Mouse (Mus musculus): ENCODE data around the gene Krt7. TPM values are rescaled to one million over a fixed set of nuclear protein-coding genes. Genes with fewer than 3 reads are reported as not detected.

The Krt7 gene
- total RNA-seq, 2 experiments from 2014 or later = 0.22 to 0.30 TPM

DNA sequence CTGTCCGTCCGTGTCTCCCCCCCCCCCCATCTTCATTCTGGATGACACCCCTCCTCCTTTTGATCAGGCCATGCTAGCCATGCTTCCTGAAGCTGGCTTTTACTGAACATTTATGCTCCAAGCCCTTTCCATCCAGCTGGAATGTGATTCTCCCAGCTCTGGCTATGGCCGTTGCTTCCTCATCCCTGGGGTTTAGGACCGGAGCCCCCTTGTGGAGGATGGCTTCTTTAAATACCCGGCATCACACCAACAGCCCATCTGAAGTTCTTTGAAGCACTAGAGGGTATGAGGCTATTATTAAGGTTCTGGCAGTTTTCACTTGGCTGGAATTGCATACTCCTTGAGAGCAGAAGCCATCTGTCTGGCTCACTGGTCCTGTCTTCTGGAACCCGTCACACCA, 10.1 kb downstream of the Krt7 start:
- intact Hi-C loops (cut with DNase I) = no loop called here
- peak; percentile 23 to 30 for DNase-seq (ENCODE audit: low spot score in 2 of 2)

GRCm38 (mm10) chr15:101424914-101425313, 14.1 kb downstream of the Krt7 start:
- intact Hi-C loops (cut with DNase I) = no loop called here
- no peak for DNase-seq (ENCODE audit: low spot score in 2 of 2)

- intact Hi-C loops (cut with DNase I) = no loop called here
Observed at GRCm38 (mm10) chr15:101436611-101437010, 25.8 kb downstream of the Krt7 start.

GRCm38 (mm10) chr15:101438555-101438954, 27.7 kb downstream of the Krt7 start, which contains the start of gene Krt87:
Gene Krt87, minus strand, starts transcription at chr15:101438804.
- no peak for DNase-seq (ENCODE audit: low spot score in 2 of 2)
- intact Hi-C loops (cut with DNase I) = no loop called here

More at GRCm38 (mm10) chr15:101436611-101437010, 25.8 kb downstream of the Krt7 start:
- DNase-seq (ENCODE audit: low spot score in 2 of 2) = no peak

DNA sequence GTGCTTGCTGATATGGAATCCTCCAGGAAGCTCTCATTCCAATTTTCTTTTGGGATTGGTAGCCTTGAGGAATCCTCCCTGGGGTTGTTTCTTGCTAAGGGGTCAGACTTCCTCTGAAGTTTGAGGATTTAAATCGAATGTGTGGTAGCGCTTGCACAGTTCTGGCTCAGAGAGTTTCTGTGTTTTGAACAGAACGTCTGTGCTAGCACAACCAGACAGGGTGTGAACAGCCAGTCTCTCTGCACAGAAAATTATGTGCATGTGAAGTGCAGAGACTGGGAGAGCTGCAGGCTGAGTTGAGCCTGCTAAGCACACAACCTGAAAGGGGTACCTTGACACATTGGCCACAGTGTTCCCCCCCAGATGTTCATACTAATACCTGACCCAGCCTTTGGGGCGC, 30.0 kb downstream of the Krt7 start:
- DNase-seq (ENCODE audit: low spot score in 2 of 2) = peak in 1 of 2 experiments; percentile 28
- intact Hi-C loops (cut with DNase I) = no loop called here

DNA sequence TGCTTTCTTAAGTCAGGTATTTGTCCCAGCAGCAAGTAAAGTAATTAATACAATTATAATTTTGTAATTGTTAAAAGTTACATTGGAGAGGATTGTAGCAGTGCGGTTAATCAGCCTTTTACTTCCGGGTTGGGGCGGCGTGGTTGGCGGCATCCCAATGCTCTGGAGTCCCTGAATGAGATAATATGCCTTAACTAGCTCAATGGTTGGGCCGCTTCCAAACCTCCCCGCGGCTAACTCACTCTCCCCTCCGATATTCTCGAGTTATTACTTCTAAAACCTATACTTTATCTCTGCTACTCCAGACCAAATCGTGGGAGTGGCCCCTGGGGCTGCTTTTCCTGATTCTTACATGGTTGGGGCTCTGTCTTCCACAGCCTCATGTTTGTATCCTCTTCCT, 35.7 kb downstream of the Krt7 start:
- intact Hi-C loops (cut with DNase I) = no loop called here
- DNase-seq (ENCODE audit: low spot score in 2 of 2) = no peak

DNA sequence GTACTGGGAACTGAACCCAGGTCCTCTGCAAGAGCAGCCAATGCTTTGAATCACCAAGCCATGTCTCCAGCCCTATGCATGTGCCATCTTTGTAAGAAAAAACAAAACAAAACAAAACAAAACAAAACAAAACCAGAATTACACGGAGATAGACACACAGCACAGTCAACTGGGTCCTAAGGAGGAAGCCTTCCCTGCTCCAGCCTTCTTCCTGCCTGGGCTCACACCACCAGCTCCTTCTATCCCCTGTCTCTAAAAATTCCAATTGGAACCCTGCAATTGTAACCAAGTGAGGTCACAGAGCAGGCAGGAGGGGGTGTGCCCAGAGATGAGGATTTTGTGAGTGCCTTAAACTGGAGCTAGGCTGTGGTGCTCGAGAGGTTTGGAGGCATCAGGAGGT, 36.6 kb downstream of the Krt7 start, which contains the start of gene Krt88:
Gene Krt88, plus strand, starts transcription at position 301 of the 400 bp plus-strand sequence.
- intact Hi-C loops (cut with DNase I) = no loop called here

DNA sequence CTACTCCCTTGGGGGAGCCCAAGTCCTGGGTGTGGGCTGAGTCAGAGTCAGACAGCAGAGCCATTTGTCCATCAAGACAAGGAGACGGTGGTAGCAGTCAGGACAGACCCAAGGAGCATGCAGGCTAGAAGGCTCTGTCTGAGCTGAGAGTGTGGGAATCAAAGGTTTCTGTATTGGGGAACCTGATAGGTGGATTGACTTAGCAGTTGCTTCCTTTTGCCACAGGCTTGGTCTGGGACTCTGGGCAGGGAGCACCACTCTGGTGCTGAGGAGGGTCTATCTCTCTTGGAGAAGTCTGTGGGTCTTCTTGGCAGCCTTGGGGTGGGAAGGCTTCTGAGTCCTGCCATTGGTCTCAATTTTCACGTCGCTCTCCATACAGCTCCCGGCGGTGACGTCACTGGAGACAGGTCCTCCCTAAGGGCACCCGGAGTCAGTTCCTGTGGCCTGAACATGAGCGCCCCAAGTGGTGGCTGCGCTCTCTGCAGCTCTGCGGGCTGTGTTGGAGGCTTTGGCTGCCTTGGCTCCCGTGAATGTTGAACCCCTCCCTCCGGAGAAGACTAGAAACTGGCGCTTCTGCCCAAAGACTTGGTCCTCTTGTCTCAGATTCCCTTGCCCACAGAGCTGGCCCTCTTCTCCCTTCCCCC, 42.4 kb downstream of the Krt7 start:
- intact Hi-C loops (cut with DNase I) = no loop called here
- DNase-seq (ENCODE audit: low spot score in 2 of 2) = peak; percentile 77 to 81

More for the DNA sequence above, 36.6 kb downstream of the Krt7 start, which contains the start of gene Krt88:
- no peak for DNase-seq (ENCODE audit: low spot score in 2 of 2)

DNA sequence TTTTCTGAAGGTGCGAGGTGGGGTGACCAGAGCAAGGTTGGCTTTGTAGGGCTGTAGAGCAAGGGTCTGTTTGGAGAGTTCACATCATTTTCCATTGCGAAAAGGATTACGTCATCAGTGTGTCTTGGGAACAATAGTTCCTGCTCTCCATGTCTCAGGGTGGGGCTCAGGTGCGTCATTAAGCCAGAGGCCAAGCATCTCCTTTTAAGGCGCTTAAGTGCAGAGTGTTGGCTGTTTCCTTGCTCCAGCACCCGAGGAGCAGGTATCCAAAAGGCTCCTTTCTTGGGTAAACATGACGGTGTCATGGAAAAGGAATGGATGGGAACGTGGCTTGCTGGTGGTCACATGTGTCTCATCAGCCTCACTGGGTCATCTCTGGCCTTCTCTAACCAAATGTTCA, 43.9 kb downstream of the Krt7 start:
- no peak for DNase-seq (ENCODE audit: low spot score in 2 of 2)
- intact Hi-C loops (cut with DNase I) = no loop called here

DNA sequence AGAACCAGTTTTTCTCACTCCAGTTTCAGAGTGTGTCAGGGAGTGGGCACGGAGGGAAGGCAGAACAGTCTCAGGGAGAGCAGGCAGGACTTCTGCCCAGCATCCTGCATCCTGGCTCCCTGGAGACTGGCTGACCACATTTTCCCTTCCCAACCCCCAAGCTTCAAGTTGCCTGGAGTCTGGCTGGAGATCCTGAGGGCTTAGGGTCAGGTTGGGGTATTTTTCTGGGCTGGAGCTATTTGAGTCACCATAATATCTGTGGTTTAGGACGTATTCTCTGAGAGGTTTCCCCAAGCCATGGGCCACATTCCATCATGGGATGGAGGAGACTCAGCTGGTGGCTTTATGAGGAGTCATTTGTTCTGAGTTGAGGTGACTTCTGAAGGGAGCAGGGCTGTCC, 44.4 kb downstream of the Krt7 start:
- intact Hi-C loops (cut with DNase I) = no loop called here
- DNase-seq (ENCODE audit: low spot score in 2 of 2) = no peak

GRCm38 (mm10) chr15:101455891-101456290, 45.0 kb downstream of the Krt7 start:
- intact Hi-C loops (cut with DNase I) = no loop called here
- no peak for DNase-seq (ENCODE audit: low spot score in 2 of 2)

DNA sequence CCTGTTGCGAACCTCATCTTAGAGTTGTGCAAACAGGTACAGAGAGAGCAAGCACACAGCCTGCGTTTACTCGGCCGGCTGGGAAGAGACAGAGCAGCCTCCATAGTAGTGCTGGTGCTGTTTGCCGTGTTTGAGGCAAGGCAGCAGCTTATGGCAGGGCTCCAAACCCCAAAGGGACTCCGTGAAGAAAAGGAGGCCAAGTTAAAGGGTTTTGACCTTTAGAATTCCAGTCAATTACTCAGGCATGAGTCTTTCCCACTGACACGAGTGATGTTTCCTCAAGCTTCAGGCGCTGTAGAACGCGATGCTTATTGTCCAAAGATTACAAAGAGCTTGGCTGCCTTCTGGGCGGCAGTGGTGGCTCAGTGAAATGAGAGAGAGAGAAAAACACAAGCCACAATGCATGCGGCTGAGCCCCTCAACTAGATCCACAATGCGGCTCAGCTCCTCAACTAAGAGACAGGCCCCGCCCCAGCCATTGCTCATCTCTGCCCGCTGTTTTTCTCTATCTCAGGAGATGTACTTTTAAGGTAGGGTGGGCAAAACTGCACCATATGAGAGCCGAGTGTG, 47.6 kb downstream of the Krt7 start:
- no peak for DNase-seq (ENCODE audit: low spot score in 2 of 2)
- intact Hi-C loops (cut with DNase I) = no loop called here

DNA sequence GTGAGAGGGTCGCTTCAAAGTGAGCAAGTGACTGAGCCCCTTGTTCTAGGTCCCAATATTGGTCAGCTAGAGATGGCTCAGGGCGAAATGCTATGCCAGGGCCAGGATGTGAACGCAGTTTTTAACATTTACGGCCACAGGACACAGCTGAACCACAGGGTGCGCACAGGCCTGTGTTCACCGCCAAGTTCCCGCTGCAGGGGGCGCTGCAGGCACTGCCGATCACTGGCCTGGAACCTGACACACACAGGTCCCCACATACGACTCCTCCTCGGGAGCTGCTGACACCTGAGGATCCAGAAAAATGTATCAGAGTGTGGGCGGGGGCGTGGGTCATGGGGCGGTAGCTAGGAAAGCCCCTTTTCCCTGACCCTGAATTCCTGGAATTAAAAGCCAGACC, 48.4 kb downstream of the Krt7 start:
- no peak for DNase-seq (ENCODE audit: low spot score in 2 of 2)
- intact Hi-C loops (cut with DNase I) = no loop called here

DNA sequence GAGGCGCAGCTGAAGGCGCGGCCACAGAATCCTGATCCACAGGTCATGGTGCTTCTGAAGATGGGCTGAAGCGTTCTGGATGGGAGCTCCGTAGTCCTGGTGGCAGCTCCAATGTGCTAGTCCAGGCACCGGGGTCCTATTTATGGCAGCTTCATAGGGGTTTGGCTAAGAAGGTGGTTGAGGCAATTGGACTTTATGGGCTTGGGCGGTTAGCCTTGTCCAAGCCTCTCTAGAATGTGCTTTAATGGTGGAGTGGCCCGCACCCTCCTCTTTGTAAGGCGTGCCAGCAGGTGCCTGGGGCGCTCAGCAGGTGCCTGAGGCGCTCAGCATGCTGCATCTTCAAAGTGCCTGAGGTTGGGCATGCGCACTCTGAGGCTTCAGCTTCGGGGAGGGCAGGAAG, 52.8 kb downstream of the Krt7 start, which contains the start of gene Krt81:
Gene Krt81, minus strand, starts transcription at position 101 of the 400 bp plus-strand sequence.
- no peak for DNase-seq (ENCODE audit: low spot score in 2 of 2)
- intact Hi-C loops (cut with DNase I) = no loop called here

DNA sequence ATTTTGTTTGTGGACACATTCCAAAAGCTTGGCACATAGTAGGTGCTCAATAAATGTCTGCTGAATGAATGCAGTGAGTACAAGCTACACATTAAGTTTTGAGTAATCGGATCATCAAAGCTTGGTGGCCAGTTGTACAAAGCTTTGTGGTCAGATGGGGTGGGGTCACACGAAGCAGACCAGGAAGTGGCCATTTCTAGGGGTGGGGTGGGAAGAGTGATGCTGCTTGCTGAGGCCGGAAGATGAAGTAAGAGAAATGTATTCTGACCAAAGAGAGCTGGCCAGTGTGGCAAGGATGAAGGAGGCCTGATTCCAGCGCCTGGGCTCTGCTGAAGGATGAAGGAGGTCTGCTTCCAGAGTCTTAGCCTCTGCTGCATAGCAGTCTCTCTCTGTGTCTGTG, 58.2 kb downstream of the Krt7 start:
- intact Hi-C loops (cut with DNase I) = no loop called here
- DNase-seq (ENCODE audit: low spot score in 2 of 2) = no peak

DNA sequence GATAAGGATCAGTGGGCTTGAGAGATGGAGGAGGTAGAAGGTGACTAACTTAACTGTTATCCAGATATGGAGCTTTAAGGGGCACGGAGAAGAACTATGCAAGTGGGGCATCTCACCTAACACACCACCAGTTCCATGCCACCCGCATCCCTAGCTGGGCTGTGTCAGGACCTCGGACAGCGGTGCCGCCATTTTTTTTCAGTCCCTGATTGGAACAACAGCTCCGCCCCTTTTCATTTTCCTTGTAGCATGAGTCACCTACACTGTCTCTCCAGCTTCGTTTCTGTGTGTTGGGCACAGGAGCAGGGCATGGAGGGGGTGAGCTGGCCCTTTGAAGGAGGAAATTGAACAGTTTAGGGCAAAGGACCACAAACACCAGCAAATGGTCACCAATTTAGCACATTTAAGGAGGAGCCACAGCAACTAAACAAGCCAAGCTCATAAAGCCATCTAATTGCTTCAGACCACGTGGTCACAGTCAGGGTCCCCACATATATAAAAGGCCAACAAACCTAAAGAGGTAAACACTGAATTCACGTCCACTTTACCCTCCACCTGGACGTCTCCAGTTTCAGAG, 62.2 kb downstream of the Krt7 start, which contains the start of gene Krt86:
Gene Krt86, plus strand, starts transcription at position 527 of the 577 bp plus-strand sequence.
- intact Hi-C loops (cut with DNase I) = no loop called here
- DNase-seq (ENCODE audit: low spot score in 2 of 2) = no peak

GRCm38 (mm10) chr15:101479007-101479665, 68.3 kb downstream of the Krt7 start:
- peak; percentile 46 for DNase-seq (ENCODE audit: low spot score in 2 of 2)
- intact Hi-C loops (cut with DNase I) = no loop called here

DNA sequence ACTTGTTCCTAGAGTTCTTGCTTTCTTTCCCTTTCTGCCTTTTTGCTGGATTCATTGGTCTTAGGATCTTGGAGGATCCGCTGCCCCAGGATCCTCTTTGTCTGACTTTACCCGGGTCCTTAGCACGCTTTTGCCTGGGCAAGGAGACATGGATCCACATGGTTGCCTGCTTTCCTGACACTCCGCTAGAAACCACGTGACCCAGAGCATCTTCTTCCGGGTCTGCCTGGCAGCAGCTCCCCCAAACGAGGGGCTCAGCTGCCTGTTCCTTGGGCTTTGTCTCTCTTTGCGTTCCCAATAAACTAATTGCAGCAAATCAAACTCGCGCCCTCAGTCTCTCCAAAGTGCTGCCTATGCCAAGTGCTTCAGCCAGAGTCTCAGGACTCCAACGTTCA, 68.8 kb downstream of the Krt7 start:
- intact Hi-C loops (cut with DNase I) = no loop called here
- no peak for DNase-seq (ENCODE audit: low spot score in 2 of 2)
